Mouse (Mus musculus) bone marrow macrophage, adult 2 months (primary cell): ENCODE data around the gene Ms4a4c.

Experiments used
- CTCF ChIP-seq: IDR thresholded peaks from 2 replicates; pipeline ENCODE4 v1.5.1; 2012; ENCODE audit warnings: low read depth, mild to moderate bottlenecking, low read length, moderate library complexity
- POLR2A ChIP-seq: IDR thresholded peaks from 2 replicates; pipeline ENCODE4 v1.6.1; 2012; ENCODE audit warnings: mild to moderate bottlenecking, low read depth, low read length, borderline replicate concordance

DNA sequence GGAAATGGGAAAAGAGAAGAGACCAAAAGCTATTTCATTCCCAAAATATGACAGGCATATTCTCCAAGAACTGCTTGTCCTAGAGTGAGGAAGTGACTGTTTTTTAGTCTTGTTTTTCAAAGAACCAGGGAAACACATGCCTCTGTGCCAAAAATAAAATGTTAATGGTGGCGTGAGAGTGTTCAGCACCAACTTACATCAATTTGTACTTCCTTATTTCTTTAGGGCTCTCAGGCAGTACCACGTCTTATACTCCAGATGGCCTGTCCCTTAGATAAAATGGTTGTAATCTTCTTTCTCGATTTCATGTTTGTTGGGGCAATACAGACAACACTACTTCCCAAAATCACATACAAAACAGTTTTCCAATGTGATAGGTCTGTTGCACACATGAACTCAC is 36.3 kb upstream of the Ms4a4c start:
- no peak for TF ChIP-seq CTCF
- no peak for TF ChIP-seq POLR2A
